Comparison of ENCODE assay signal across 24 mouse cellular contexts in the genomic region with DNA sequence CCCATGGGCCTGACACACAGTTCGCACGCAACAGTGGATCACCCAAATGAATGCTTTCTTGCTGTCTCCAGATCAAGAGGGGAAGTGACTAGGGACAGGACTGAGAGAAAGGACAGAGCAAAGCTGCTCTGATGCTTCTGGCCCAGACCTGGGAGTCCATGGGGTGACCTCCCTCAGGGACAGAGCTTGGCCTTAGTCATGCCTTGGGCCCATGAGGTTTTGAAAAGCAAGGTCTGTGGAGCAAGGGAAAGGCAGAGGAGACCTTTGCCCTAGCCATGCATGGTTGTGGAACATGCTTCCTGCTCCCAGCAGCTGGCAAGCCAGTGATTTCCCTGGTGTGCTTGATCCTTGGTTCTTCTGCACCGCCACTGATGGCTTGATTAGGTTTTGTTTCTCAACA. TPM values are rescaled to one million over a fixed set of nuclear protein-coding genes. Genes with fewer than 3 reads are reported as not detected.
DNase-seq lines count a peak whose midpoint lies in the region; ATAC-seq and TF ChIP-seq lines count a peak whose summit lies in the region.
"Had no signal": no experiment of that assay in that cellular context is flagged by ENCODE, and none has a peak within 500 bp of the region (broad histone marks: within the 10 kb centered on the region; RNA-seq: fewer than 3 reads in every experiment).

No protein-coding gene starts in this region.

- 83% methylated on average over 3 of the region's 3 CpGs for WGBS in kidney, adult 2 months
- WGBS in midbrain, embryonic 13.5 days: 97% methylated on average over 3 of the region's 3 CpGs

- H3K4me1 ChIP-seq in kidney, adult 2 months (ENCODE audit: control insufficient read depth, insufficient read depth, low read length): no peaks in the 10 kb centered on the region
- peaks cover 8% of the 10 kb centered on the region; the same call in 1 of the 2 replicates for H3K4me1 ChIP-seq in brown adipose tissue, adult 24 weeks (ENCODE audit: control insufficient read depth, insufficient read depth, insufficient read length, low read length)
- peaks cover 3% of the 10 kb centered on the region; the same call in 1 of the 2 replicates for H3K4me1 ChIP-seq in midbrain, embryonic 13.5 days (replicated peaks)
- H3K4me1 ChIP-seq: embryonic facial prominence, embryonic 15.5 days; hindbrain, embryonic 15.5 days had no signal

- no peak overlapping the region for H3K4me2 ChIP-seq in midbrain, embryonic 13.5 days (replicated peaks)
- H3K4me2 ChIP-seq: embryonic facial prominence, embryonic 12.5 days; embryonic facial prominence, embryonic 15.5 days; heart, embryonic 11.5 days; hindbrain, embryonic 12.5 days; hindbrain, embryonic 15.5 days had no signal

- H3K27ac ChIP-seq in kidney, adult 2 months (ENCODE audit: insufficient read depth, low read depth, low read length): no peak overlapping the region
- H3K27ac ChIP-seq in brown adipose tissue, adult 24 weeks (replicated peaks; ENCODE audit: low read depth, low read length): 0 out of 2 replicates have a peak overlapping the region, but pooled peaks have one; percentile 10
- H3K27ac ChIP-seq in midbrain, embryonic 13.5 days: no peak overlapping the region
- H3K27ac ChIP-seq: embryonic facial prominence, embryonic 12.5 days; embryonic facial prominence, embryonic 15.5 days; gastrocnemius, adult 2 months; hindbrain, embryonic 12.5 days; hindbrain, embryonic 15.5 days had no signal

- H3K9me3 ChIP-seq in midbrain, embryonic 13.5 days: no peaks in the 10 kb centered on the region
- H3K9me3 ChIP-seq: embryonic facial prominence, embryonic 12.5 days; embryonic facial prominence, embryonic 15.5 days; G1E; hindbrain, embryonic 12.5 days; hindbrain, embryonic 15.5 days had no signal

- no peak for TF ChIP-seq POLR2A in kidney, adult 2 months (IDR thresholded peaks at IDR 0.05; ENCODE audit: low read depth, low read length)

- ATAC-seq in midbrain, embryonic 13.5 days: no peak
- ATAC-seq: forebrain, embryonic 14.5 days; forebrain, postnatal 0 days; Patski had no signal

- H3K36me3 ChIP-seq in kidney, adult 2 months (ENCODE audit: control insufficient read depth, insufficient read depth, low read length): no peaks in the 10 kb centered on the region
- H3K36me3 ChIP-seq in midbrain, embryonic 13.5 days: no peaks in the 10 kb centered on the region
- H3K36me3 ChIP-seq: embryonic facial prominence, embryonic 12.5 days; embryonic facial prominence, embryonic 15.5 days; G1E; hindbrain, embryonic 12.5 days; hindbrain, embryonic 15.5 days had no signal

- no peak for TF ChIP-seq CTCF in kidney, adult 2 months (conservative IDR thresholded peaks at IDR 0.05; ENCODE audit: insufficient read depth, insufficient read length, low read depth, low read length)

- peak; percentile 72 for DNase-seq in adrenal gland, postnatal 10 days
- DNase-seq in adrenal gland, adult 8-10 months: no peak
- peak; percentile 31 for DNase-seq in kidney, adult 2 months
- DNase-seq in kidney, adult 9 months: no peak
- DNase-seq in adipocyte (ENCODE audit: low spot score): peak; percentile 49
- DNase-seq: B cell, adult 2 months; cerebellum, adult 18-20 months; cerebellum, adult 9-10 months; cerebellum, postnatal 14 days; forebrain, postnatal 0 days; gastrocnemius, adult 2 months; gastrocnemius, postnatal 14 days; heart, adult 11 months had no signal

- H3K4me3 ChIP-seq in kidney, adult 2 months (ENCODE audit: insufficient read depth, low read depth, low read length): no peak overlapping the region
- H3K4me3 ChIP-seq in brown adipose tissue, adult 24 weeks (ENCODE audit: insufficient read depth, low read depth, low read length): no peak overlapping the region
- H3K4me3 ChIP-seq in midbrain, embryonic 13.5 days (replicated peaks): no peak overlapping the region
- H3K4me3 ChIP-seq: embryonic facial prominence, embryonic 12.5 days; embryonic facial prominence, embryonic 15.5 days; gastrocnemius, adult 2 months; hindbrain, embryonic 12.5 days; hindbrain, embryonic 15.5 days had no signal

- H3K9ac ChIP-seq in midbrain, embryonic 13.5 days (replicated peaks): no peak overlapping the region
- H3K9ac ChIP-seq: embryonic facial prominence, embryonic 12.5 days; embryonic facial prominence, embryonic 15.5 days; forebrain, postnatal 0 days; hindbrain, embryonic 12.5 days; hindbrain, embryonic 15.5 days had no signal

- H3K27me3 ChIP-seq in kidney, adult 2 months (replicated peaks; ENCODE audit: control insufficient read depth, insufficient read depth, low read length): no peaks in the 10 kb centered on the region
- H3K27me3 ChIP-seq in midbrain, embryonic 13.5 days: no peaks in the 10 kb centered on the region
- H3K27me3 ChIP-seq: CH12.LX; embryonic facial prominence, embryonic 12.5 days; embryonic facial prominence, embryonic 15.5 days; hindbrain, embryonic 12.5 days; hindbrain, embryonic 15.5 days; Patski had no signal

RNA-seq across cellular contexts. Expression of a gene that starts 7.4 kb away (rescaled TPM):
- total RNA-seq in adrenal gland, postnatal 10 days (2021): 10 to 100 TPM; 59.2 to 73.0 TPM
- total RNA-seq in adrenal gland, adult 8-10 months (2022): 10 to 100 TPM; 64.4 to 99.3 (median 78.9) TPM
- polyA plus RNA-seq in kidney, adult 2 months (2012; rRNA removed): 14.1 and 14.9 TPM in 2 replicates
- polyA plus RNA-seq in brown adipose tissue, adult 24 weeks (2012; ENCODE audit: insufficient read depth, insufficient read length, missing spikeins): 15.8 and 21.6 TPM in 2 replicates
- 2.2 and 2.5 TPM in 2 replicates for polyA plus RNA-seq in midbrain, embryonic 13.5 days (2015; fragmentation: Nextera tagmentation; extraction: Ambion mirVana)

RNA-seq across cellular contexts. Expression of a gene that starts 59.7 kb away (rescaled TPM):
- total RNA-seq in adrenal gland, postnatal 10 days (2021): 10 to 100 TPM; 25.4 to 26.7 TPM
- total RNA-seq in adrenal gland, adult 8-10 months (2022): 10 to 100 TPM; 33.1 to 43.1 (median 38.4) TPM
- polyA plus RNA-seq in kidney, adult 2 months (2012; rRNA removed): 41.3 and 44.6 TPM in 2 replicates
- polyA plus RNA-seq in brown adipose tissue, adult 24 weeks (2012; ENCODE audit: insufficient read depth, insufficient read length, missing spikeins): 11.6 and 17.9 TPM in 2 replicates
- polyA plus RNA-seq in midbrain, embryonic 13.5 days (2015; fragmentation: Nextera tagmentation; extraction: Ambion mirVana): 10.7 and 11.1 TPM in 2 replicates

Comparison
In these comparisons a context has a peak if more than half of its experiments do, and no peak if none do; other contexts are left out.
1. DNase-seq: peak in adrenal gland, postnatal 10 days (single experiment), kidney, adult 2 months (single experiment) and adipocyte (single experiment); none in adrenal gland, adult 8-10 months (single experiment) and kidney, adult 9 months (single experiment).